Mouse (Mus musculus) CD8-positive naive resting alpha-beta T cell, adult 57 days (primary cell): Measurements from ENCODE around the gene Alox12b. TPM values are rescaled to one million over a fixed set of nuclear protein-coding genes. Genes with fewer than 3 reads are reported as not detected.

Experiments
- total RNA-seq: library from RNA; stranded (reverse); gene quantifications from one replicate; pipeline ENCODE4 v1.2.4, GENCODE M21; 2023

The Alox12b gene
- not detected for total RNA-seq

DNA sequence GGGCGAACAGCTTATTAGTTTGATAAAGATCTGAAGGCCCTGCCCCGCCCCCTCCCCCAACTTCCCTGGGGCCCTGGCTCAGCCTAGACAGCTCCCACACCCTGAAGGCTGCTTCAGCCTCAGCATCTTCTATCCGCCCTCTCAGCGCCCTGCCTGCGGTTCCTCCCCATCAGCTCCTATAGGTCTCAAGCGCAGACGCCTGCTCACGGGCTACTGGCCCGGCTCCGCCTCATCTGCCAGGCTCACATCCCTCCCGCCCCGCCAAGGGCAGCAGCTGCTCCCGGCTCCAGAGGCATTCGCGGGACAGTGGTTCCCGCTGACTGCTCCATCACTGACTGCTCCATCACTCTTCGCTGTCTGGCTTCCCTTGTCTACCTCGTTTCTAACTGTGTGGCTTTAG is at the start of gene Alox12b:
Gene Alox12b (plus strand): TSS at position 190 of the 400 bp plus-strand sequence.

DNA sequence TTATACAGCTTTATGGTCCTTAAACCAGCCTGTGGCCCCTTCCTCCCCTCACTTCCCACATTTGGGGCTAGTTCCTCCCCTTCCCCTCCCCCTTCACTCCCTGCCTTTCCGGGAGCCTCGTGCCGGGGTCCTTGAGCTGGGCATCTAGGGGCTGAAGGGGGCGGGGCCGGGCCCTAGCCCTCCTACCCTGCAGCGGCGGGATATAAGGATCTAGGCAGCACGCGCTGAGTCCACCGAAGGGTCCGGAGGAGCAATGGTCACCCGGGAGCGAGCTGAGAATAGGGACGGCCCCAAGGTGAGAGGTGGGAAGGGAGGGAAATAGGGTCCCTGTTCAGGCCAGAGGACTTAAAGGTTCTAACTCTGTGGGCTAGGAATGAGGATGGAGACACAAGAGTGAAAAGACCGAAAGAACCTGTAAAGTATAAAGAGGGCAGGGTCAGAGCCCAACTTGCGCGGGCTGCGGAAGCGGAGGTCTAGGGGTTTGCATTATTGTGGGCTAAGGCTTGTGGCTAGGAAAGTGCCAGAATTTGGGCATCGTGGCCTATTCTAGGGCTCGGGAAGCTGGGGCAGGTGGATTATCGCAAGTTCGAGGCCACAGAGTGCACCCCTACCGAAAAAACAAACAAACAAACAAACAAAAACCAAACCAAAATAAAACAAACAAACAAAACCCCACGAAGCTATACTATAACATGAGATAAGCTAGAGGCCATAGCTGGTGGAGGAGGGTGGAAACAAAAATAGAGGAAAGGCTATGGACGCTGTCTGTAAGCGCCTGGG is 36.4 kb upstream of the Alox12b start, which contains the start of gene Hes7:
Gene Hes7 (plus strand): TSS at position 184 of the 780 bp plus-strand sequence.

DNA sequence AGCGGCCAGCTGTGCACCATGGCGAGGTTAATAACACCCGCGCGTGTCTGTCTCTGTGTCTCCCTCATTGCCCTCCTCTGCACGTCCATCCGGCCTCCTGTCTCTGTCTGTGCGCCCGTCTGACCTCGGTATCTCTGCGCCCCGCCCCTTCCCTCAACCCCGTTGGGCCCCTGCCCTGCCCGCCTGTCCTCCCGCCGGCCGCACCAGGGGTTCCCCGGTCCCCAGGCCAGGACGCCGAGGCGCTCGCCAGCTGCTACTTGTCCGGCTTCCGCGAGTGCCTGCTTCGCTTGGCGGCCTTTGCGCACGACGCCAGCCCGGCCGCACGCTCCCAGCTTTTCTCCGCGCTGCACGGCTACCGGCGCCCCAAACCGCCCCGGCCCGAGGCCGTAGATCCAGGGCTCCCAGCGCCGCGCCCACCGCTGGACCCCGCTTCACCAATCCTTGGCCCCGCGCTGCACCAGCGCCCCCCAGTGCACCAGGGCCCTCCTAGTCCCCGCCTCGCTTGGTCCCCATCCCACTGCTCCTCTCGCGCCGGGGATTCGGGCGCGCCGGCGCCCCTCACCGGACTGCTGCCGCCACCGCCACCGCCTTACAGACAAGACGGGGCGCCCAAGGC is 34.3 kb upstream of the Alox12b start, which contains the start of gene 9130213A22Rik:
Gene 9130213A22Rik (minus strand): TSS at position 254 of the 616 bp plus-strand sequence.

DNA sequence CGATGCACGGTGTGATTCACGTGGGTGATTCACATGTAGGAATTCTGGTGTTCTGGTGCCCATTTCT is 31.1 kb upstream of the Alox12b start, which contains the start of gene Aloxe3:
Gene Aloxe3 (plus strand): TSS at position 45 of the 67 bp plus-strand sequence.

DNA sequence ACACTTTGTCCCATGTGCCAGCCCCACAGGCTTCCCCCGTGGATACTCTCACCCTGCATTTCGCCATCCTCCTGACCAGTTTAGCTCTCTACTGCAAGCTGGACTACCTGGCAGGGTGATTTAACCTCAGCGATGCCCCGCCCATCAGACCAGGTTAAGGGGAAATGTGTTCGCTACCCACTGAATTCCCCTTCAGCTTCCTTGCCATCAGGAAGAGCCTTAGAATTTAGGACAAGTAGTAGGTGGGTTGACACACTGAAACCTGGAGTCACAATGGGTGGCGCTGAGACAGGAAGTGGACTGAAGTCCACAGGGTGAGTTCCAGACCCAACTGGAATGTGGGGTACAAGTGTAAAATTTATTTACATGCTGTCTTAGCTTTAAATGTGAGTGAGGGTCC is 41.0 kb downstream of the Alox12b start, which contains the start of gene Alox8:
Gene Alox8 (minus strand): TSS at position 101 of the 400 bp plus-strand sequence.

Other genes starting within 250 kb of the Alox12b start
- not detected for gene Odf4, start 229.9 kb upstream of the Alox12b start, total RNA-seq
- not detected for gene Arhgef15, start 199.5 kb upstream of the Alox12b start, total RNA-seq
- 1.9 TPM for gene Slc25a35, start 188.9 kb upstream of the Alox12b start, total RNA-seq
- 10.7 TPM for gene Rangrf, start 181.8 kb upstream of the Alox12b start, total RNA-seq
- 28.8 TPM for gene Pfas, start 148.5 kb upstream of the Alox12b start, total RNA-seq
- gene Ctc1, start 141.1 kb upstream of the Alox12b start, total RNA-seq, result 22.0 TPM
- 1.1 TPM for gene Aurkb, start 111.3 kb upstream of the Alox12b start, total RNA-seq
- gene Borcs6, start 97.3 kb upstream of the Alox12b start, total RNA-seq, result 10.6 TPM
- gene Tmem107, start 86.2 kb upstream of the Alox12b start, total RNA-seq, result 3.6 TPM
- 328 TPM for gene Vamp2, start 68.5 kb upstream of the Alox12b start, total RNA-seq
- gene Per1, start 61.8 kb upstream of the Alox12b start, total RNA-seq, result 415 TPM
- not detected for gene Hes7, start 36.6 kb upstream of the Alox12b start, total RNA-seq
- not detected for gene 9130213A22Rik, start 34.4 kb upstream of the Alox12b start, total RNA-seq
- 0.40 TPM for gene Aloxe3, start 31.1 kb upstream of the Alox12b start, total RNA-seq
- gene Alox8, start 40.9 kb downstream of the Alox12b start, total RNA-seq, result not detected
- gene Gucy2e, start 80.0 kb downstream of the Alox12b start, total RNA-seq, result not detected
- 18.4 TPM for gene Cntrob, start 166.8 kb downstream of the Alox12b start, total RNA-seq
- 22.2 TPM for gene Trappc1, start 167.0 kb downstream of the Alox12b start, total RNA-seq
- 1.2 TPM for gene Kcnab3, start 169.3 kb downstream of the Alox12b start, total RNA-seq
- 1.5 TPM for gene Rnf227, start 183.5 kb downstream of the Alox12b start, total RNA-seq
- gene Chd3, start 212.4 kb downstream of the Alox12b start, total RNA-seq, result 596 TPM
- gene Naa38, start 238.5 kb downstream of the Alox12b start, total RNA-seq, result 28.6 TPM
- 35.5 TPM for gene Cyb5d1, start 238.6 kb downstream of the Alox12b start, total RNA-seq
- gene Tmem88, start 241.2 kb downstream of the Alox12b start, total RNA-seq, result 9.5 TPM